Comparison of ENCODE assay signal across 8 mouse cellular contexts in genomic region chr15:98871070-98871915, GRCm38 (mm10). TPM values are rescaled to one million over a fixed set of nuclear protein-coding genes. Genes with fewer than 3 reads are reported as not detected.
DNase-seq lines count a peak whose midpoint lies in the region; ATAC-seq and TF ChIP-seq lines count a peak whose summit lies in the region.

Kmt2d (minus strand) TSS chr15:98871204.

- peak within 1 kb of the TSS; percentile 99 for H3K4me2 ChIP-seq in heart, embryonic 16.5 days (ENCODE audit: low read depth, low read length)

- H3K9ac ChIP-seq in MEL (ENCODE audit: control insufficient read depth, low read depth, low read length, poor library complexity, severe bottlenecking), result peak within 1 kb of the TSS; percentile 96
- peak within 1 kb of the TSS; percentile 99 for H3K9ac ChIP-seq in heart, embryonic 16.5 days (ENCODE audit: low read length)

- H3K79me2 ChIP-seq in MEL (ENCODE audit: control insufficient read depth, insufficient read depth, low read length, poor library complexity), result peaks cover 61% of the 10 kb centered on the region

- no peaks in the 10 kb centered on the region for H3K9me3 ChIP-seq in MEL (replicated peaks; ENCODE audit: insufficient read depth, low read length)
- H3K9me3 ChIP-seq in heart, embryonic 16.5 days (replicated peaks; ENCODE audit: control insufficient read depth, low read length), result no peaks in the 10 kb centered on the region

- H3K27ac ChIP-seq in kidney, adult 2 months (ENCODE audit: insufficient read depth, low read depth, low read length), result peak within 1 kb of the TSS; percentile 100
- H3K27ac ChIP-seq in MEL (ENCODE audit: control insufficient read depth, low read depth, low read length), result peak within 1 kb of the TSS; percentile 86
- peak within 1 kb of the TSS; percentile 84 for H3K27ac ChIP-seq in embryonic fibroblast, embryonic 13.5 days (ENCODE audit: insufficient read depth, low read length)
- H3K27ac ChIP-seq in heart, embryonic 16.5 days (ENCODE audit: low read length), result peak within 1 kb of the TSS; percentile 98

- TF ChIP-seq CTCF in kidney, adult 2 months (conservative IDR thresholded peaks at IDR 0.05; ENCODE audit: insufficient read depth, insufficient read length, low read depth, low read length), result no peak
- TF ChIP-seq CTCF in MEL (IDR thresholded peaks at IDR 0.05 in 2 of 3, conservative IDR thresholded peaks at IDR 0.05 in 1 of 3; ENCODE audit: control insufficient read depth in 1 of 3, insufficient read depth in 1 of 3, low read depth in 2 of 3, low read length in 3 of 3, poor library complexity in 1 of 3, severe bottlenecking in 1 of 3), result no peak
- no peak for TF ChIP-seq CTCF in embryonic fibroblast, embryonic 13.5 days (IDR thresholded peaks at IDR 0.05; ENCODE audit: borderline replicate concordance, insufficient read depth, low read length)

- TF ChIP-seq RAD21 in MEL (IDR thresholded peaks at IDR 0.05; ENCODE audit: low read depth, low read length), result no peak

- peak; percentile 68 for ATAC-seq in heart, embryonic 16.5 days (replicated peaks; ENCODE audit: extremely low read depth, insufficient read depth, low FRiP score)
- ATAC-seq in megakaryocyte-erythroid progenitor cell, adult 5-6 weeks (replicated peaks; ENCODE audit: low FRiP score, low TSS enrichment, poor library complexity, severe bottlenecking), result no peak

- intact Hi-C loops in left cerebral cortex, postnatal 10 days (cut with DNase I), result no loop called here

- H3K27me3 ChIP-seq in kidney, adult 2 months (replicated peaks; ENCODE audit: control insufficient read depth, insufficient read depth, low read length), result no peaks in the 10 kb centered on the region
- H3K27me3 ChIP-seq in MEL (ENCODE audit: control insufficient read depth in 1 of 2, insufficient read depth in 2 of 2, low read length in 2 of 2), result no peaks in the 10 kb centered on the region
- H3K27me3 ChIP-seq in heart, embryonic 16.5 days (ENCODE audit: control insufficient read depth, insufficient read depth, low read length), result no peaks in the 10 kb centered on the region

- H3K4me3 ChIP-seq in kidney, adult 2 months (ENCODE audit: insufficient read depth, low read depth, low read length), result peak within 1 kb of the TSS; percentile 91
- H3K4me3 ChIP-seq in MEL (ENCODE audit: control insufficient read depth in 1 of 2, insufficient read depth in 1 of 2, low read depth in 2 of 2, low read length in 2 of 2), result peak within 1 kb of the TSS; percentile 78 to 92
- peak within 1 kb of the TSS; percentile 84 for H3K4me3 ChIP-seq in embryonic fibroblast, embryonic 13.5 days (ENCODE audit: insufficient read depth, low read length)
- H3K4me3 ChIP-seq in heart, embryonic 16.5 days (ENCODE audit: low read length), result peak within 1 kb of the TSS; percentile 89

- whole genome bisulfite sequencing in kidney, adult 2 months, result under 1% methylated on average over 91 of the region's 94 CpGs
- WGBS in heart, embryonic 16.5 days, result under 1% methylated on average over 80 of the region's 94 CpGs

- H3K4me1 ChIP-seq in kidney, adult 2 months (ENCODE audit: control insufficient read depth, insufficient read depth, low read length), result peaks cover 23% of the 10 kb centered on the region
- H3K4me1 ChIP-seq in MEL (ENCODE audit: control insufficient read depth in 1 of 2, insufficient read depth in 2 of 2, low read length in 2 of 2), result peaks cover 14 to 21% of the 10 kb centered on the region in 2 experiments
- peaks cover 6% of the 10 kb centered on the region; the same call in 1 of the 2 replicates for H3K4me1 ChIP-seq in embryonic fibroblast, embryonic 13.5 days (ENCODE audit: control insufficient read depth, insufficient read depth, low read length)
- H3K4me1 ChIP-seq in heart, embryonic 16.5 days (ENCODE audit: control insufficient read depth, insufficient read depth, low read length), result peaks cover 36% of the 10 kb centered on the region

- no peaks in the 10 kb centered on the region for H3K36me3 ChIP-seq in kidney, adult 2 months (ENCODE audit: control insufficient read depth, insufficient read depth, low read length)
- H3K36me3 ChIP-seq in MEL (ENCODE audit: control insufficient read depth in 1 of 2, insufficient read depth in 2 of 2, low read length in 2 of 2), result peaks cover under 1 to 23% of the 10 kb centered on the region in 2 experiments; a peak in 3 of 4 replicates
- H3K36me3 ChIP-seq in heart, embryonic 16.5 days (ENCODE audit: control insufficient read depth, insufficient read depth), result peaks cover 2% of the 10 kb centered on the region; the same call in 1 of the 2 replicates

- no peak for TF ChIP-seq EP300 in MEL (IDR thresholded peaks at IDR 0.05; ENCODE audit: low read depth in 1 of 2, low read length in 2 of 2)

- peak; percentile 48 for DNase-seq in kidney, adult 2 months
- no peak for DNase-seq in kidney, adult 18-20 months
- DNase-seq in MEL (ENCODE audit: low read depth, low spot score), result peak; percentile 55
- peak in 1 of 2 experiments; percentile 67 for DNase-seq in left cerebral cortex, postnatal 10 days (ENCODE audit: extremely low spot score in 1 of 2, low spot score in 2 of 2)
- no peak for DNase-seq in yolk sac, embryonic 10.5 days (ENCODE audit: low spot score)

- TF ChIP-seq POLR2A in kidney, adult 2 months (IDR thresholded peaks at IDR 0.05; ENCODE audit: low read depth, low read length), result no peak
- TF ChIP-seq POLR2A in MEL (IDR thresholded peaks at IDR 0.05; ENCODE audit: control insufficient read depth in 1 of 2, insufficient read depth in 1 of 2, low read depth in 1 of 2, low read length in 2 of 2, poor library complexity in 1 of 2), result no peak; a peak in 1 of 4 replicates
- TF ChIP-seq POLR2A in embryonic fibroblast, embryonic 13.5 days (IDR thresholded peaks at IDR 0.05; ENCODE audit: low read depth, low read length), result no peak

TF ChIP-seq in MEL, 35 proteins besides CTCF, POLR2A, EP300 and RAD21:
- TF ChIP-seq HCFC1 (IDR thresholded peaks at IDR 0.05; ENCODE audit: low read depth, low read length) (no peak), UBTF (IDR thresholded peaks at IDR 0.05; ENCODE audit: borderline replicate concordance, insufficient read depth, low read depth, low read length) (peak; percentile 89; the same call in 1 of the 2 replicates), TCF12 (IDR thresholded peaks at IDR 0.05; ENCODE audit: low read depth, low read length) (peak; percentile 19; the same call in 1 of the 2 replicates), ZNF384 (IDR thresholded peaks at IDR 0.05; ENCODE audit: low read depth, low read length) (peak; percentile 38), TAL1 (IDR thresholded peaks at IDR 0.05; ENCODE audit: low read length) (no peak)

RNA-seq across cellular contexts. Expression of gene Kmt2d, which starts in this region (rescaled TPM):
- polyA plus RNA-seq in kidney, adult 2 months (2012; rRNA removed), result 18.8 and 20.8 TPM in 2 replicates
- total RNA-seq in MEL (2012; rRNA removed), result 12.5 and 15.4 TPM in 2 replicates
- polyA plus RNA-seq in MEL (2012; ENCODE audit: insufficient read depth in 1 of 2, insufficient read length in 2 of 2, low read depth in 1 of 2, low replicate concordance in 2 of 2, missing spikeins in 1 of 2), result 10 to 100 TPM; 42.0 to 47.7 TPM
- 28.0 and 31.5 TPM in 2 replicates for polyA plus RNA-seq in embryonic fibroblast, embryonic 13.5 days (2011; ENCODE audit: insufficient read length, low read depth, missing spikeins)
- 8.5 and 8.6 TPM in 2 replicates for polyA plus RNA-seq in heart, embryonic 16.5 days (2015; fragmentation: Nextera tagmentation; extraction: Ambion mirVana)
- total RNA-seq in left cerebral cortex, postnatal 10 days (2021), result 10 to 100 TPM; 62.4 to 64.3 TPM
- 55.2 and 72.7 TPM in 2 replicates for total RNA-seq in megakaryocyte-erythroid progenitor cell, adult 5-6 weeks (2014; fragmentation: Nextera tagmentation)
- total RNA-seq in megakaryocyte-erythroid progenitor cell, adult 5-6 weeks (2017), result 27.5 and 31.8 TPM in 2 replicates

Comparison
In these comparisons a context has a peak if more than half of its experiments do, and no peak if none do; other contexts are left out.
1. DNase-seq: peak in kidney, adult 2 months (single experiment) and MEL (single experiment); none in kidney, adult 18-20 months (single experiment) and yolk sac, embryonic 10.5 days (single experiment).
2. Peak in every context shown above with its lines, with median percentiles within 50 percentile points of each other: H3K27ac ChIP-seq and H3K4me3 ChIP-seq.